Mouse (Mus musculus): ENCODE results near the gene Tpbgl. TPM values are rescaled to one million over a fixed set of nuclear protein-coding genes. Genes with fewer than 3 reads are reported as not detected.

Gene Tpbgl
- total and polyA plus RNA-seq, 3 experiments = 3.3 to 3.5 (median 3.4) TPM

DNA sequence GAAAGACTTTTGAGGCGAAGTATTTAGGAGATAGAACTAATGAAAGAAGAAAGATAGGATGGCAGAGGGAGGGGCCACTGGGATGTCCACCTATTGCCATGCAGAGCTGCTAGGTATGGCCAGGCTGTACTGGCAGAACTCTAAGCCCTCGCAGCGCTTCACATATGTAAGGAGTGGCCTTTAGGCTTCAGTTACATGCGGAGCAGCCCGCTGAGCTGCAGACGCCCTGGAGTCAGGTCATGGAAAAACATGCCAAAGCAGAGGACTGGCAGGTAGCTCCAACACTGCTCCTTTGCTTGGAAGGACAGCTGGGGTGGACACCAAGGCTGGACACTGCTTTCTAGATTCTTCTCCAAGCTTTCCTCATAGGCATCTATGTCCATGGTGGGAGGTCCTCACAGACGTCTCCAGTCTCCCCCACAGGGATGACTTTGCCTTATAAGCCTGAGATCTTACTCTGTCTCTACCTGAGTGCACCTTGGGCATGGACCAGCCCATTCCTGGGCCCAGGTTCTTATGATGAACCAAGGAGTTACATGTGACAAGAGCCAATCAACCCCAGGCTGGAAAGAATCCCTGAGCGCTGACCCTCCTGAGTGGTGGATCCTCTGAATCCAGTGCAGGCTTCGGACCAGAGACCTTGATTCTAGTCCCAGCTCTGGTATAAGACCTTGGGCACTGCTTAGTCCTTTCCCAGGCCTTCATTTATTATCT lies 36.8 kb upstream of the Tpbgl start:
- Histone ChIP-seq H3K36me3 (ENCODE audit: control insufficient read depth, insufficient read depth, low read length) (peaks cover 6% of the 10 kb centered on the region), H3K9ac (ENCODE audit: low read depth, low read length) (no peak overlapping the region), H3K4me3 (no peak overlapping the region), H3K79me2 (replicated peaks; ENCODE audit: control insufficient read depth, insufficient read depth, low read length) (no peaks in the 10 kb centered on the region), H3K27me3 (ENCODE audit: control insufficient read depth, insufficient read depth, low read length) (no peaks in the 10 kb centered on the region), H3K4me1 (ENCODE audit: control insufficient read depth, insufficient read depth, low read length) (peaks cover 21% of the 10 kb centered on the region), H3K27ac (peak overlapping the region; percentile 53)
- TF ChIP-seq POLR2A (IDR thresholded peaks at IDR 0.05; ENCODE audit: insufficient read depth, low read depth, low read length) (no peak), CTCF (IDR thresholded peaks at IDR 0.05) (no peak), EP300 (IDR thresholded peaks at IDR 0.05; ENCODE audit: insufficient read depth, low read depth, low read length) (no peak)
- DNase-seq = no peak
- intact Hi-C loops (cut with DNase I) = loop anchor here (2.0 kb wide), 1 partner anchor 17 kb away; no protein-coding TSS in a partner anchor
- WGBS = 90% methylated on average over 9 of the region's 9 CpGs

DNA sequence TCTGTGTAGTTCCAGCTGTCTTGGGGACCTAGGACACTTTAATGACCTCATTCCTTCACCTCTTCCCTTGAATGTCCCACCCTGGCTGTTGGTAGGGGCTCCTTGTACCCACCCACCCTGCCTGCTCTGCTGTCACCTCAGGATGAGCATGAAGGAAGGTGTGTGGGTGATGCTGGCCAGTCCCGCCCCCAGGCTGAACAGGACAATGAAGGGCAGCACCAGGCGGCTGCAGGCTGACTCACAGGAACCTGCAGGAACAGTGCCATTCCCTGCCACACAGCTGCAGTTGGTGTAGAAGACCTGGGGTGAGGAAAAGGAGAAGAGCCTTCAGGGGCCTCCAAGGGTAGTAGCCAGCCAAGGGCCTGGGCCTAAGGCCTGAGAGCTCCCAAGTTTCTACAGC lies 35.4 kb upstream of the Tpbgl start:
- intact Hi-C loops (cut with DNase I) = no loop called here
- Histone ChIP-seq H3K9ac (ENCODE audit: low read depth, low read length) (no peak overlapping the region), H3K27me3 (ENCODE audit: control insufficient read depth, insufficient read depth, low read length) (no peaks in the 10 kb centered on the region), H3K27ac (no peak overlapping the region), H3K4me3 (no peak overlapping the region), H3K4me1 (ENCODE audit: control insufficient read depth, insufficient read depth, low read length) (peaks cover 21% of the 10 kb centered on the region), H3K36me3 (ENCODE audit: control insufficient read depth, insufficient read depth, low read length) (peaks cover 6% of the 10 kb centered on the region), H3K79me2 (replicated peaks; ENCODE audit: control insufficient read depth, insufficient read depth, low read length) (no peaks in the 10 kb centered on the region)
- DNase-seq = no peak
- WGBS = 80% methylated on average over 2 of the region's 2 CpGs
- TF ChIP-seq POLR2A (IDR thresholded peaks at IDR 0.05; ENCODE audit: insufficient read depth, low read depth, low read length) (no peak), CTCF (IDR thresholded peaks at IDR 0.05) (no peak), EP300 (IDR thresholded peaks at IDR 0.05; ENCODE audit: insufficient read depth, low read depth, low read length) (no peak)

DNA sequence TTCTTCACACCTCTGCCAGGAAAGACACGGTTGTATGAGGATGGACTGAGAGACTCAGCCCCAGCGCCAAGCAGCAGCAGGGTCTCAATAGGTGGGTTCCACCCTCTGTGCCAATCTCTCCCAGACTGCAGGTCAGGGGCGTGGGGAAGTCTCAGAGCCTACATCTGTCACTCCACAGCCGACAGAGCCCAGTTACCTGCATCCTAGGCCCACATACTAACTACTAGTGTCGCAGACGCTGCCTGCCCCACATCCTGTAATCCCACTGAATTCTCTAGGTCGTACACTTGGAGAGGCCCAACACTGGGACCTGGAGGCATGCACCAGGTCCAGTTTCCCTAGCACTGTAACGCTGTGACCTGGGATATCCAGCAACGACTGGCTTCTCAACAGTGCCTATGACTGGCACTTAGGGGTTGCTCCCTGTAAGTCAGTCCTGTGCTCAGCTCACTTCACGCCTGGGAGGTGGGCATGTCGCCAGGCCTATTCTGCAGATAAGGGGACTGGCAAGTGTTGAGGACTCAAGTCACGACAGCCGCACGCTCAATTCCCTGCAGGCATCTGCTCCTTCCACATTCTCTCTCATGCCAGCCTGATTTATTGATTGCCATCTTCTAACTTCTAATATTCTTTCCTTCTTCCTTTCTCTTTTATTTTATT lies 34.8 kb upstream of the Tpbgl start:
- intact Hi-C loops (cut with DNase I) = no loop called here
- Histone ChIP-seq H3K79me2 (replicated peaks; ENCODE audit: control insufficient read depth, insufficient read depth, low read length) (no peaks in the 10 kb centered on the region), H3K36me3 (ENCODE audit: control insufficient read depth, insufficient read depth, low read length) (peaks cover 6% of the 10 kb centered on the region)

DNA sequence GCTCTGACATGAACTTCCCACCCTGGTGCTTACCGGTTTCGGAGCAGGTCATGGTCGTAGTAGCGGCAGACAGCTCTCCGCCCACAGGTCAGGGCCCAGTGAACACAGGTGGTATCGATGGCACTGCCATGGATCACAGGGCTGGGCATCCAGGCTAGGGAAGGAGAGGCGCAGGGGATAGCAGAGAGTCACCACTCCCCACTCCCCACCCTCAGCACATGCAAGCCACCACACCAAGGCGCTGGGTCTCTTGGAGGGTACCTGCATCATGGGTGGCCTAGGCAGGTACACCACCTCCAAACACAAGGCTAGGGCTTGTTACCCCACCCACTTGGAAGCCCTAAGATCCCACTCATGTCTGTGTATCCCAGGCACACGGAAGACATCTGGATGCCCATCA lies 34.2 kb upstream of the Tpbgl start:
- H3K27ac ChIP-seq = no peak overlapping the region
- H3K4me1 ChIP-seq (ENCODE audit: control insufficient read depth, insufficient read depth, low read length) = peaks cover 18% of the 10 kb centered on the region
- WGBS = 91% methylated on average over 9 of the region's 9 CpGs
- H3K79me2 ChIP-seq (replicated peaks; ENCODE audit: control insufficient read depth, insufficient read depth, low read length) = no peaks in the 10 kb centered on the region
- no peak overlapping the region for H3K9ac ChIP-seq (ENCODE audit: low read depth, low read length)
- H3K27me3 ChIP-seq (ENCODE audit: control insufficient read depth, insufficient read depth, low read length) = no peaks in the 10 kb centered on the region
- DNase-seq = no peak
- TF ChIP-seq POLR2A (IDR thresholded peaks at IDR 0.05; ENCODE audit: insufficient read depth, low read depth, low read length) (no peak), EP300 (IDR thresholded peaks at IDR 0.05; ENCODE audit: insufficient read depth, low read depth, low read length) (no peak), CTCF (IDR thresholded peaks at IDR 0.05) (no peak)
- H3K4me3 ChIP-seq = no peak overlapping the region
- intact Hi-C loops (cut with DNase I) = no loop called here
- H3K36me3 ChIP-seq (ENCODE audit: control insufficient read depth, insufficient read depth, low read length) = peaks cover 6% of the 10 kb centered on the region

More for the DNA sequence above, 34.8 kb upstream of the Tpbgl start:
- TF ChIP-seq POLR2A (IDR thresholded peaks at IDR 0.05; ENCODE audit: insufficient read depth, low read depth, low read length) (no peak), EP300 (IDR thresholded peaks at IDR 0.05; ENCODE audit: insufficient read depth, low read depth, low read length) (no peak)
- Histone ChIP-seq H3K4me1 (ENCODE audit: control insufficient read depth, insufficient read depth, low read length) (peaks cover 21% of the 10 kb centered on the region), H3K4me3 (no peak overlapping the region), H3K27ac (no peak overlapping the region), H3K9ac (ENCODE audit: low read depth, low read length) (no peak overlapping the region), H3K27me3 (ENCODE audit: control insufficient read depth, insufficient read depth, low read length) (no peaks in the 10 kb centered on the region)
- peak; percentile 61 to 70 for DNase-seq
- WGBS = 65% methylated on average over 14 of the region's 14 CpGs

DNA sequence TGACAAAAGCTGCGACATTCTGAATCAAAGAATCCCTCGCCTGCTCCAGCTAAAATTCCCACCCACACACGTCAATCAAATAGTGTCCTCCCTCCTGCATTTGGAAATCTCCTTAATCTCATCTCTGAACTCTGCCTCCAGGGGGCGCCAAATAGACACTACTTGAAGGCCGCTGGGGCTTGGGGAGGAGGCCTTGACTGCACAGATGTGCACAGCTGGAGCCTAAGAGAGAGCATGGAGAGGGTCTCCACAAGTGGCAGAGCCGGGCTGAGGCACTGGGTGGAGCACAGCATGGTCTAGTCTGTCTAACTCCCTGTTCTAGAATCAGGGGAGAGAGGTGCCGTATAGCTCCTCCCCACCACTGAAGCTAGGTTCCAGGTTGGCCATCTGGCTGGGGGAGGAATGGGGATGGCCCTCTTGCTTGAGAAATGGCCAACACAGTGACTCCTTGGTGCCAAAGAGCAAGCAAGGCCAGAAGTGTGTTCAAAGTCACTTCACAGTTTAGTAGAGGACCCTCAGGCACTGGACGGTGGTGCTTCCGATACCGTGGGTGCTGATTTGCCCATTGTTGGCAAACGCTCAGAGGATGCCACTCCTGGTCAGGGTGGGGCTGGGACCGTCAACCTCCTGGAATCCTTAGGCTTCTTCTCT lies 32.6 kb upstream of the Tpbgl start:
- no peak overlapping the region for H3K27ac ChIP-seq
- TF ChIP-seq POLR2A (IDR thresholded peaks at IDR 0.05; ENCODE audit: insufficient read depth, low read depth, low read length) (no peak), CTCF (IDR thresholded peaks at IDR 0.05) (peak; percentile 91)
- 43% methylated on average over 12 of the region's 12 CpGs for WGBS
- no peaks in the 10 kb centered on the region for H3K27me3 ChIP-seq (ENCODE audit: control insufficient read depth, insufficient read depth, low read length)
- H3K36me3 ChIP-seq (ENCODE audit: control insufficient read depth, insufficient read depth, low read length) = no peaks in the 10 kb centered on the region
- intact Hi-C loops (cut with DNase I) = loop anchor here (1.0 kb wide), 3 partner anchors 34 to 139 kb away; no protein-coding TSS in a partner anchor
- H3K9ac ChIP-seq (ENCODE audit: low read depth, low read length) = no peak overlapping the region
- no peak overlapping the region for H3K4me3 ChIP-seq
- no peaks in the 10 kb centered on the region for H3K79me2 ChIP-seq (replicated peaks; ENCODE audit: control insufficient read depth, insufficient read depth, low read length)
- H3K4me1 ChIP-seq (ENCODE audit: control insufficient read depth, insufficient read depth, low read length) = peaks cover 5% of the 10 kb centered on the region
- DNase-seq = peak; percentile 79 to 87

DNA sequence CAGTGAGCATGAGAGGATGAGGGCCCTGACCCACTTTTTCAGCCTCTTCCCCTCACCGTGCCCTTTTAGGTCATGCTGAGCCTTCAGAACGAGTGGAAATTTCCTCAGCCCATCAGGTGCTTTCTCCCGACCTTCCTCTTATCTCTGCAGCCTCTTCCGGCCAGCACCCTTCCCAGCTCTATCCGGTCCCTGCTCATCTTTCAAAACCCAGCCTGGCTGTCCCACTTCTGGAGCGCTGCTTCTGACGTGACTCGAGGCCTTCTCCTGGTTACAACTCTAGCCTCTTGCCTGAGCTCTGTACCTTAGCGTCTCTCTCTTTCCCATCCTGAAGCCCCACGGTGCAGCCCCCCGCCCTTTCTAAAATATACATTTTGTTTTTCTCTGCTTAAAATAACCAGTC lies 27.3 kb upstream of the Tpbgl start:
- H3K79me2 ChIP-seq (replicated peaks; ENCODE audit: control insufficient read depth, insufficient read depth, low read length) = no peaks in the 10 kb centered on the region
- TF ChIP-seq CTCF (IDR thresholded peaks at IDR 0.05) (no peak), POLR2A (IDR thresholded peaks at IDR 0.05; ENCODE audit: insufficient read depth, low read depth, low read length) (no peak), EP300 (IDR thresholded peaks at IDR 0.05; ENCODE audit: insufficient read depth, low read depth, low read length) (no peak)
- intact Hi-C loops (cut with DNase I) = no loop called here
- no peaks in the 10 kb centered on the region for H3K27me3 ChIP-seq (ENCODE audit: control insufficient read depth, insufficient read depth, low read length)
- no peak overlapping the region for H3K9ac ChIP-seq (ENCODE audit: low read depth, low read length)
- H3K27ac ChIP-seq = no peak overlapping the region
- no peaks in the 10 kb centered on the region for H3K36me3 ChIP-seq (ENCODE audit: control insufficient read depth, insufficient read depth, low read length)
- no peaks in the 10 kb centered on the region for H3K4me1 ChIP-seq (ENCODE audit: control insufficient read depth, insufficient read depth, low read length)
- no peak overlapping the region for H3K4me3 ChIP-seq
- no peak for DNase-seq
- WGBS = 49% methylated on average over 11 of the region's 11 CpGs
